Mouse (Mus musculus) kidney, embryonic 15.5 days (tissue): ENCODE results near the gene Gm14124. TPM values are rescaled to one million over a fixed set of nuclear protein-coding genes. Genes with fewer than 3 reads are reported as not detected.
A peak's percentile ranks its signal among the peaks of the same experiment; 100 is the strongest.
"Not testable (repeated sequence)": the region's sequence is repeated elsewhere in the genome, so short reads cannot be mapped to it uniquely, and the experiment has no call there.

Source experiments
- ATAC-seq: fragments of 200-750 bp; cut with Nextera tagmentation; replicated peaks from 2 replicates; pipeline ENCODE4 v1.8.0; 2017; ENCODE audit warnings: moderate TSS enrichment; ENCODE audit not compliant: low FRiP score
- H3K27ac ChIP-seq: fragments of 300-500 bp; sonication (generic); 2 replicates; pipeline ENCODE4 v1.5.1; 2015; ENCODE audit warnings: mild to moderate bottlenecking, inconsistent platforms
- H3K27me3 ChIP-seq: fragments of 300-500 bp; sonication (generic); 2 replicates; pipeline ENCODE4 v1.6.1; 2015; ENCODE audit warnings: inconsistent platforms
- H3K36me3 ChIP-seq: fragments of 300-500 bp; sonication (generic); 2 replicates; pipeline ENCODE4 v1.6.1; 2015; ENCODE audit warnings: inconsistent platforms
- H3K4me1 ChIP-seq: fragments of 300-500 bp; sonication (generic); 2 replicates; pipeline ENCODE4 v1.6.1; 2015; ENCODE audit warnings: inconsistent platforms
- H3K4me2 ChIP-seq: fragments of 300-500 bp; sonication (generic); 2 replicates; pipeline ENCODE4 v1.6.1; 2015; ENCODE audit warnings: moderate library complexity, mild to moderate bottlenecking, inconsistent platforms
- H3K4me3 ChIP-seq: fragments of 300-500 bp; sonication (generic); replicated peaks from 2 replicates; pipeline ENCODE4 v1.5.1; 2015; ENCODE audit warnings: mild to moderate bottlenecking, inconsistent platforms
- H3K9ac ChIP-seq: fragments of 300-500 bp; sonication (generic); 2 replicates; pipeline ENCODE4 v1.6.1; 2015; ENCODE audit warnings: mild to moderate bottlenecking, inconsistent platforms
- H3K9me3 ChIP-seq: fragments of 300-500 bp; sonication (generic); replicated peaks from 2 replicates; pipeline ENCODE4 v1.6.1; 2016; ENCODE audit warnings: inconsistent platforms
- WGBS: fragments of 180-500 bp; shearing (Covaris S2); methylation state at CpG from one replicate; pipeline ENCODE4 v1.1.7; 2015; ENCODE audit warnings: mixed read lengths; 5-methylcytosine and 5-hydroxymethylcytosine counted together
- polyA plus RNA-seq: library from polyadenylated mRNA; unstranded; fragments of >200 nt; fragmentation: Nextera tagmentation; extraction: Ambion mirVana; gene quantifications from 2 replicates; pipeline ENCODE4 v1.2.1, GENCODE M21; 2015

Gm14124 gene
- polyA plus RNA-seq = not detected in 2 replicates

- not testable (repeated sequence) for H3K4me1 ChIP-seq, H3K9ac ChIP-seq, H3K4me2 ChIP-seq, H3K27ac ChIP-seq, H3K27me3 ChIP-seq, H3K36me3 ChIP-seq, H3K9me3 ChIP-seq, H3K4me3 ChIP-seq, ATAC-seq
- 93% methylated on average over 4 of the region's 4 CpGs for WGBS
These were observed at the start of gene Gm14124 for GRCm38 (mm10) chr2:150257291-150257690. Gene Gm14124 (plus strand): TSS chr2:150257517.

- WGBS = under 1% methylated on average over 15 of the region's 15 CpGs
- not testable (repeated sequence) for H3K9me3 ChIP-seq, H3K27me3 ChIP-seq, H3K36me3 ChIP-seq, H3K4me1 ChIP-seq
- Histone ChIP-seq H3K4me3 (peak within 1 kb of the TSS; percentile 49), H3K9ac (0 out of 2 replicates have a peak within 1 kb of the TSS, but pooled peaks have one; percentile 33), H3K4me2 (peak within 1 kb of the TSS; percentile 55), H3K27ac (peak within 1 kb of the TSS; percentile 82)
- peak; percentile 100 for ATAC-seq
These were observed 39.5 kb upstream of the Gm14124 start, which contains the start of gene Zfp937 for GRCm38 (mm10) chr2:150217600-150218362. Gene Zfp937 (plus strand): TSS chr2:150218073.

DNA sequence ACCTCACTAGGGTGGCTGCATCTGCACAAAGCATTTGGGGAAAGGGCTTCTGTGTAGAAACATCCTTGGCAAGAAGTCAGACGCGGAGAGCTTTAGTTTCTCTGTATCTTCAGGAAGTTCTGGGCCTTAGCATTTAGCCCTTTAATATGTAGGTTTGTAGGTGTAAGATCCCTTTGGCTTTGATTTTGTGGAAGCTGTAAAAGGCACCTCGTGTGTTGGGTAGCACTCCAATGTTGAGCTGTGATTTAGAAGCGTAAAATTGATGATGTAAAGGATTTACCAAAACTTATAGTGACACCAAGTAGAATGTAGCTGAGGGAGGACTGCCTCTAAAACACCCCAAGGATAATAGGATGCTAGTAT, 39.0 kb upstream of the Gm14124 start:
- Histone ChIP-seq H3K9ac (0 out of 2 replicates have a peak overlapping the region, but pooled peaks have one; percentile 33), H3K4me2 (peak overlapping the region; percentile 55), H3K4me3 (peak overlapping the region; percentile 49), H3K27ac (peak overlapping the region; percentile 82)
- H3K4me1 ChIP-seq, ATAC-seq, H3K9me3 ChIP-seq, H3K36me3 ChIP-seq, H3K27me3 ChIP-seq: not testable (repeated sequence)
- 12% methylated on average over 4 of the region's 4 CpGs for WGBS

DNA sequence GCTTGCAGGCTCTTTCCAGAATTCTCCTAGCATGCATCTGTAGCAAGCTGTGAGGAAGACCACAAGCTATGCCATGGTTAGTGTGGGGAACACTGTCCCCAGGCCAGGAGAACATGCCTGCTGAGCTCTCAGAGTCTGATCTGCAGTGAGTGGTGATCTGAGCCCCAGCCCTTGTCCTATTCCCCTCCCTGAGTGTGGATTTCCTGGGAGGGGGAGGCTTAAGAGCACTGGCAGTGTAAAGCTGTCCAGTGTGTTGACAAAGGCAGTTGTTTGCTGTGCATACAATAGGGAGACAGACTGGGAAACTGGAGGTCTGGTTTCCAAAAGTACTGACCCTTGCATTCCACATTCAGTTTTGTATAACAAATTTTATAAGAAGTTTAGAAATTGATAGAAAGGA, 34.1 kb upstream of the Gm14124 start:
- not testable (repeated sequence) for H3K4me2 ChIP-seq, H3K9me3 ChIP-seq, H3K4me1 ChIP-seq, H3K36me3 ChIP-seq, H3K27me3 ChIP-seq, H3K27ac ChIP-seq, H3K9ac ChIP-seq, H3K4me3 ChIP-seq, ATAC-seq

DNA sequence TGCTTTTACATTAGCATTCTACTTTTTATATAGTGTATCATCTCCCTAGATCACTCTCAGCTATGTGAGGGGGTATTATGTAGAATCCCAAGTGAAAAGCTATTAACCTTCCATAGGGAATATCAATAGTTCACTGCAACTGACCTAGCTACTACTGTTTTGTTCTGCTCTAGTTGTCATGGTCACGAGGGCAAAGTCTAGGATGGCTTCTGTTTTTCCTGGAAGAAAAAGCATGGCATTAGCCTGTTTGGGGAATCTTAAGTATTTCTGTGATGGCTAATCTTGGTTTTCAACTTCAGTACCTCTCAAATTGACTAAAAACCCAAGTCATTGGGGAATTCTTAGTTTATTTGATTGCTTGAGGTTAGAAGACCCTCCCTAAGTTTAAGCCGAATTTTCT, 14.1 kb upstream of the Gm14124 start:
- 86% methylated on average over 2 of the region's 2 CpGs for WGBS
- H3K27ac ChIP-seq = no peak overlapping the region

GRCm38 (mm10) chr2:150255491-150255890, 1.8 kb upstream of the Gm14124 start, which contains the start of gene Gm21994:
Gene Gm21994 (minus strand): TSS chr2:150255591.
- not testable (repeated sequence) for H3K36me3 ChIP-seq, H3K9me3 ChIP-seq, H3K27ac ChIP-seq, H3K4me2 ChIP-seq, H3K4me3 ChIP-seq, H3K4me1 ChIP-seq, H3K9ac ChIP-seq, H3K27me3 ChIP-seq, ATAC-seq
- 65% methylated on average over 2 of the region's 2 CpGs for WGBS

More for the DNA sequence above, 14.1 kb upstream of the Gm14124 start:
- H3K4me3 ChIP-seq = no peak overlapping the region
- no peaks in the 10 kb centered on the region for H3K27me3 ChIP-seq
- ATAC-seq = no peak
- H3K4me1 ChIP-seq = no peaks in the 10 kb centered on the region
- no peak overlapping the region for H3K9ac ChIP-seq
- peaks cover 23% of the 10 kb centered on the region for H3K36me3 ChIP-seq
- H3K4me2 ChIP-seq = no peak overlapping the region
- peaks cover 21% of the 10 kb centered on the region for H3K9me3 ChIP-seq

DNA sequence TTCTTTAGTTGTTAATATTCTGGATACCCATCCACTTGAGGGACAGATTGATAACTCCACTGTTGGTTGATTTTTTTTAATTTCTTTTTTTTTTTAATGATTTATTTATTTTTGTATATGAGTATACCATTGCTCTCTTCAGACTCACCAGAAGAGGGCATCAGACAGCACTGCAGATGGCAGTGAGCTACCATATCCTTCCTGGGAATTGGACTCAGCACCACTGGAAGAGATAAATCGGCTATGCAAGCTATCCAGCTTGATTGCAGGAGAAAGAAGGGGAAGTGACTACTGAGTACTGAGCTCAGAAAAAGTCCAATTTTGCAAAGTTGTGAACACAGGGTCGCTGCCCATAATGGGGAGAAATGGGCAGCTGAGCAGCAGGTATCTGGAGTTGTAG, 456 bp upstream of the Gm14124 start:
- not testable (repeated sequence) for H3K27me3 ChIP-seq, H3K27ac ChIP-seq, H3K4me3 ChIP-seq, H3K9me3 ChIP-seq, H3K4me2 ChIP-seq, H3K9ac ChIP-seq, H3K36me3 ChIP-seq, ATAC-seq, H3K4me1 ChIP-seq
- 66% methylated on average over 2 of the region's 2 CpGs for WGBS

GRCm38 (mm10) chr2:150293669-150294068, 36.4 kb downstream of the Gm14124 start:
- no peak for ATAC-seq
- no peak overlapping the region for H3K27ac ChIP-seq
- WGBS = 78% methylated on average over 6 of the region's 6 CpGs
- no peak overlapping the region for H3K4me3 ChIP-seq
- H3K9me3 ChIP-seq = no peaks in the 10 kb centered on the region
- H3K9ac ChIP-seq = no peak overlapping the region
- no peak overlapping the region for H3K4me2 ChIP-seq
- H3K4me1 ChIP-seq = no peaks in the 10 kb centered on the region
- H3K27me3 ChIP-seq = no peaks in the 10 kb centered on the region
- no peaks in the 10 kb centered on the region for H3K36me3 ChIP-seq

DNA sequence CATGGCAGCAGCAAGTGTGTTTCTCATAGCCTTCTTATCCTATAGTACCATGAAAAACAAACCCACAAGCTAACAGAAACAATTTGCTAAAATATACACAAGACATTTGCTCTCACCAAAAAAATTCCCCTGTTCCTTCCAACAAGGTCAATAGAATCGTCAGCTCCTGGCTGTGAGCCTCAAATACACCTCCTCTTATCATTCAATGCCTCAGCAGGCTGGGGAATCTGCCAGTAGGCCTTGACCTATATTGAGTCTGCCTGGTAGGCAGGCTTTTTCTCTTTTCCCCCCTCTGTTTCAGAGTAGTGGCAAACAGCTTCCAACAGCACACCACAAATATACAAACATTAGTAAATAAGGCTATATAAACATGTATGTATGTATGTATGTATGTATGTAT, 41.8 kb downstream of the Gm14124 start:
- H3K36me3 ChIP-seq = no peaks in the 10 kb centered on the region
- no peak overlapping the region for H3K4me2 ChIP-seq
- ATAC-seq = no peak
- H3K9me3 ChIP-seq = no peaks in the 10 kb centered on the region
- WGBS = 50% methylated on average over 1 of the region's 1 CpGs
- no peaks in the 10 kb centered on the region for H3K4me1 ChIP-seq
- no peak overlapping the region for H3K27ac ChIP-seq
- no peaks in the 10 kb centered on the region for H3K27me3 ChIP-seq
- H3K9ac ChIP-seq = no peak overlapping the region
- H3K4me3 ChIP-seq = no peak overlapping the region

GRCm38 (mm10) chr2:150307183-150307773, 50.0 kb downstream of the Gm14124 start:
- Histone ChIP-seq H3K36me3 (no peaks in the 10 kb centered on the region), H3K27me3 (no peaks in the 10 kb centered on the region), H3K27ac (no peak overlapping the region), H3K9ac (no peak overlapping the region), H3K4me1 (no peaks in the 10 kb centered on the region; the same call in 1 of the 2 replicates), H3K9me3 (no peaks in the 10 kb centered on the region), H3K4me3 (no peak overlapping the region), H3K4me2 (no peak overlapping the region)
- no peak for ATAC-seq
- 83% methylated on average over 10 of the region's 10 CpGs for WGBS

DNA sequence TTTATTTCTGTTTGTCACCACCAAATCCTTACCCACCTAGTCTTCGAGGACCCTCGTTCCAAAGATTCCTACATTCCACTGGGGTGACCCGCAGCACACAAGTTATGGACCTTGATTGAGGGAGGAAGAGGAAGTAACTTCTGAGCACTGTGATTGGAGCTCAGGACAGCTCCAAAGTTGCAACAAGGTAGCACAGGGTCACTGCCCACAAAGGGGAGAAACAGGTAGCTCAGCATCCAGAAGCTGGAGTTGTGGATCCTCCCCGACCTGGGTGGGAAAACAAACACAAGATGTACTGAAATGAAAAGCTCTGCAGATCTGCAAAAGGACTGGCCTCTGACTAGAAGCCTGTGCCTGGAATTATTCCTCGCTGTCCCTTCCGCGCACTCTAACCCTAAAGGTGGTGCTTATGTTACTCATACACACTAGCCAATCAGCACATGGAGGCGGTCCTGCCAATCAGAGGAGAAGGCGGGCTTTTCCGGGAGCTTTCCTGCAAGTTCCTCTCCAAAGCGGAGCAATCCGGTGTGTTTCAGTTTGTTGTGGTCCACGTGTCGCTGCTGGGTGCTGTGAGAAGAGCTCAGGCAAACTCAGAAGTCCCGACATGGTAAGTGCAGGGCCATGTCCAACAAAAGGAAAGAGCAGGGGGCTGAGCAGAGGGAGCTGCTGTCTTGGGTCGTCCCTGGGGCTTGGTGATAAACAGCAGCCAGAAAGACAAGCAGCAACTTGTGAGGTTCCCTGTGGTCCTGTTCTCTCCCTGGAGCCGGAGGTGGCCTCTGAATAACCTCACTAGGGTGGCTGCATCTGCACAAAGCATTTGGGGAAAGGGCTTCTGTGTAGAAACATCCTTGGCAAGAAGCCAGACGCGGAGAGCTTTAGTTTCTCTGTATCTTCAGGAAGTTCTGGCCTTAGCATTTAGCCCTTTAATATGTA, 53.9 kb downstream of the Gm14124 start:
- 10% methylated on average over 19 of the region's 19 CpGs for WGBS
- H3K4me1 ChIP-seq, H3K27me3 ChIP-seq, H3K9me3 ChIP-seq: not testable (repeated sequence)
- H3K4me2 ChIP-seq = peak overlapping the region; percentile 69
- peak overlapping the region; percentile 59 for H3K9ac ChIP-seq
- H3K27ac ChIP-seq = peak overlapping the region; percentile 89
- peak; percentile 100 for ATAC-seq
- H3K36me3 ChIP-seq = peaks cover 20% of the 10 kb centered on the region
- H3K4me3 ChIP-seq = peak overlapping the region; percentile 61

- H3K9me3 ChIP-seq = peaks cover 22% of the 10 kb centered on the region
- ATAC-seq = no peak
- no peak overlapping the region for H3K27ac ChIP-seq
- no peaks in the 10 kb centered on the region for H3K27me3 ChIP-seq
- no peak overlapping the region for H3K9ac ChIP-seq
- H3K4me1 ChIP-seq = no peaks in the 10 kb centered on the region
- H3K36me3 ChIP-seq = peaks cover 57% of the 10 kb centered on the region
- no peak overlapping the region for H3K4me2 ChIP-seq
- H3K4me3 ChIP-seq = no peak overlapping the region
These were observed 58.8 kb downstream of the Gm14124 start for GRCm38 (mm10) chr2:150316140-150316539.
